Mouse (Mus musculus) heart, embryonic 10.5 days (tissue): ENCODE data around the gene Pon3. TPM values are rescaled to one million over a fixed set of nuclear protein-coding genes. Genes with fewer than 3 reads are reported as not detected.

Experiments used
- DNase-seq: peaks from one replicate; pipeline ENCODE4 v3.0.0-alpha.2; 2017; ENCODE audit warnings: low spot score
- H3K27ac ChIP-seq: fragments of 300-500 bp; sonication (generic); 2 replicates; pipeline ENCODE4 v1.5.1; 2016; ENCODE audit warnings: mild to moderate bottlenecking
- H3K27me3 ChIP-seq: fragments of 300-500 bp; sonication (generic); 2 replicates; pipeline ENCODE4 v1.6.1; 2016; ENCODE audit warnings: mild to moderate bottlenecking; ENCODE audit not compliant: poor library complexity, insufficient read depth, severe bottlenecking
- H3K36me3 ChIP-seq: fragments of 300-500 bp; sonication (generic); 2 replicates; pipeline ENCODE4 v1.6.1; 2016; ENCODE audit warnings: mild to moderate bottlenecking, moderate library complexity
- H3K4me1 ChIP-seq: fragments of 300-500 bp; sonication (generic); 2 replicates; pipeline ENCODE4 v1.6.1; 2016; ENCODE audit warnings: mild to moderate bottlenecking
- H3K4me3 ChIP-seq: fragments of 300-500 bp; sonication (generic); 2 replicates; pipeline ENCODE4 v1.5.1; 2016; ENCODE audit warnings: mild to moderate bottlenecking, moderate library complexity
- H3K9me3 ChIP-seq: fragments of 300-500 bp; sonication (generic); 2 replicates; pipeline ENCODE4 v1.6.1; 2016; ENCODE audit warnings: mild to moderate bottlenecking, moderate library complexity
- WGBS: fragments of 180-500 bp; shearing (Covaris S2); methylation state at CpG from one replicate; pipeline ENCODE4 v1.1.7; 2016; 5-methylcytosine and 5-hydroxymethylcytosine counted together
- polyA plus RNA-seq: library from polyadenylated mRNA; unstranded; fragments of >200 nt; fragmentation: Nextera tagmentation; extraction: Ambion mirVana; gene quantifications from 2 replicates; pipeline ENCODE4 v1.2.1, GENCODE M21; 2016

The Pon3 gene
- polyA plus RNA-seq, 1 experiment from 2014 or later: 24.6 TPM

DNA sequence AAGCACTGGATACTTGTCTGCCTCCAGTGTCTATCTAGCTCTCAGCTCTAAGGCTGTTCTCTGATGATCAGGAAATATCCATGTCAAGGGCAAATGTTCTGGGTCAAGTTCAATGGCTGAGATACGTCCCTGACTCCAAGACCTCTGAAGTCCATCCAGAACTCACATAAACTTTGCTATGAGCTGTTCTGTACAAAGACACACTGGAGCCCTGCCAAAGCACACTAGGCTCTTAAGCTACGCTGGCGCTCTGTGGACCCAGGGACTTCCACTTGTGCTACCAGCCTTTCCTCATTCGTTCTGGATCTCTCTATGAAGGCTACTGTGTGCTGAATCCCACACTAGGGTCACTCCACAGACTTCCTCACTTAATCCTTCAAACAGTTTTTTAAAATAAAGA lies 66.6 kb downstream of the Pon3 start:
- no peak overlapping the region for H3K27ac ChIP-seq
- no peaks in the 10 kb centered on the region for H3K27me3 ChIP-seq
- H3K4me1 ChIP-seq: peaks cover 10% of the 10 kb centered on the region; the same call in 1 of the 2 replicates
- H3K9me3 ChIP-seq: no peaks in the 10 kb centered on the region
- WGBS: 79% methylated on average over 4 of the region's 4 CpGs
- H3K4me3 ChIP-seq: no peak overlapping the region
- DNase-seq: no peak
- H3K36me3 ChIP-seq: no peaks in the 10 kb centered on the region

GRCm38 (mm10) chr6:5188938-5189337 lies 67.1 kb downstream of the Pon3 start:
- Histone ChIP-seq H3K4me1 (peaks cover 7% of the 10 kb centered on the region; the same call in 1 of the 2 replicates), H3K9me3 (no peaks in the 10 kb centered on the region), H3K27ac (no peak overlapping the region), H3K4me3 (no peak overlapping the region), H3K36me3 (no peaks in the 10 kb centered on the region), H3K27me3 (no peaks in the 10 kb centered on the region)
- WGBS: 70% methylated on average over 6 of the region's 6 CpGs
- no peak for DNase-seq

DNA sequence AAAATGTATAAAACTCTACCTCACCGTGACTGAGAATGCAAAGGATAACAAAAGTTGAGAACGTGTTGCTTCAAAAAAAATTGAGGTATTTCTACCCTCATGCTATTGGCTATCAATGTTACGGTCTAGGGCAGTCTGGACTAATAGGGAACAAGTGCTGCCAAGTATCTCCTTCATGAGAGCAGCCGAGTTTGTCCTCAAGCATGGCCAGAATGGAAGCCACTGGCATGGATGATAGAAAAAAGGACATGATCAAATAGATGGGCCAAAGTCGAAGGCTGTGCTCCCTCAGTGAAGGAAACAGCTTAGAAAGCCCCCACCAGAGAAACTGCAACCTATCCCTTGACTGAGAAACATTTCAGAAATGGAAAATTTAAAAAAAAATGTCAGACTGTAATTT lies 68.0 kb downstream of the Pon3 start:
- DNase-seq: no peak
- H3K36me3 ChIP-seq: no peaks in the 10 kb centered on the region
- H3K4me1 ChIP-seq: no peaks in the 10 kb centered on the region
- H3K27ac ChIP-seq: no peak overlapping the region
- 78% methylated on average over 5 of the region's 5 CpGs for WGBS
- H3K9me3 ChIP-seq: no peaks in the 10 kb centered on the region
- H3K4me3 ChIP-seq: no peak overlapping the region
- no peaks in the 10 kb centered on the region for H3K27me3 ChIP-seq

DNA sequence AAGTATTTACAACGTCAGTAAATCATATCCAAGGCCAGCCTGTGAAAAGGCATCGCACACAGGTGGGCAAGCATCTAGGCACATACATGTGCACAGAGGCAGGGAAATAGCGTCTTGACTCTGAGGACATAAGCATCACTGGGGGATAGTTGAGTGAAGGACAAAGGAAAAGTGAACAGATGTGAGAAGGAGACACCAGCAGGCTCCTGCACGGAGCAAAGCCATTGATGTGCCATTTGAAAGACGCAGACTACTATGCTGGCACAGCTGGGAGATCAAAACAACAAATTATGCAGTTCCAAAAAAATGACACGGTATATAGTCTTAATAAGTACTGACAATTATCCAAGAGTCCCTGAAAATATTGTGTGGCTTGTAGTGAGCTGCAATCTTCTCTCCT lies 68.5 kb downstream of the Pon3 start:
- Histone ChIP-seq H3K9me3 (no peaks in the 10 kb centered on the region), H3K4me1 (no peaks in the 10 kb centered on the region), H3K27me3 (no peaks in the 10 kb centered on the region), H3K36me3 (no peaks in the 10 kb centered on the region), H3K4me3 (no peak overlapping the region), H3K27ac (no peak overlapping the region)
- DNase-seq: no peak
- 87% methylated on average over 6 of the region's 6 CpGs for WGBS

GRCm38 (mm10) chr6:5186229-5186950 lies 69.7 kb downstream of the Pon3 start:
- H3K4me3 ChIP-seq: no peak overlapping the region
- 64% methylated on average over 7 of the region's 7 CpGs for WGBS
- no peaks in the 10 kb centered on the region for H3K27me3 ChIP-seq
- H3K27ac ChIP-seq: no peak overlapping the region
- H3K36me3 ChIP-seq: no peaks in the 10 kb centered on the region
- no peaks in the 10 kb centered on the region for H3K4me1 ChIP-seq
- no peak for DNase-seq
- H3K9me3 ChIP-seq: no peaks in the 10 kb centered on the region

- 78% methylated on average over 5 of the region's 5 CpGs for WGBS
- Histone ChIP-seq H3K36me3 (no peaks in the 10 kb centered on the region), H3K27ac (no peak overlapping the region), H3K9me3 (no peaks in the 10 kb centered on the region), H3K27me3 (no peaks in the 10 kb centered on the region), H3K4me1 (no peaks in the 10 kb centered on the region), H3K4me3 (no peak overlapping the region)
- DNase-seq: no peak
These were observed 75.4 kb downstream of the Pon3 start for GRCm38 (mm10) chr6:5180645-5181044.

- Histone ChIP-seq H3K9me3 (no peaks in the 10 kb centered on the region), H3K27ac (no peak overlapping the region), H3K4me1 (no peaks in the 10 kb centered on the region), H3K36me3 (no peaks in the 10 kb centered on the region), H3K27me3 (no peaks in the 10 kb centered on the region), H3K4me3 (no peak overlapping the region)
- DNase-seq: no peak
- 81% methylated on average over 6 of the region's 6 CpGs for WGBS
These were observed 76.9 kb downstream of the Pon3 start for GRCm38 (mm10) chr6:5179189-5179588.

DNA sequence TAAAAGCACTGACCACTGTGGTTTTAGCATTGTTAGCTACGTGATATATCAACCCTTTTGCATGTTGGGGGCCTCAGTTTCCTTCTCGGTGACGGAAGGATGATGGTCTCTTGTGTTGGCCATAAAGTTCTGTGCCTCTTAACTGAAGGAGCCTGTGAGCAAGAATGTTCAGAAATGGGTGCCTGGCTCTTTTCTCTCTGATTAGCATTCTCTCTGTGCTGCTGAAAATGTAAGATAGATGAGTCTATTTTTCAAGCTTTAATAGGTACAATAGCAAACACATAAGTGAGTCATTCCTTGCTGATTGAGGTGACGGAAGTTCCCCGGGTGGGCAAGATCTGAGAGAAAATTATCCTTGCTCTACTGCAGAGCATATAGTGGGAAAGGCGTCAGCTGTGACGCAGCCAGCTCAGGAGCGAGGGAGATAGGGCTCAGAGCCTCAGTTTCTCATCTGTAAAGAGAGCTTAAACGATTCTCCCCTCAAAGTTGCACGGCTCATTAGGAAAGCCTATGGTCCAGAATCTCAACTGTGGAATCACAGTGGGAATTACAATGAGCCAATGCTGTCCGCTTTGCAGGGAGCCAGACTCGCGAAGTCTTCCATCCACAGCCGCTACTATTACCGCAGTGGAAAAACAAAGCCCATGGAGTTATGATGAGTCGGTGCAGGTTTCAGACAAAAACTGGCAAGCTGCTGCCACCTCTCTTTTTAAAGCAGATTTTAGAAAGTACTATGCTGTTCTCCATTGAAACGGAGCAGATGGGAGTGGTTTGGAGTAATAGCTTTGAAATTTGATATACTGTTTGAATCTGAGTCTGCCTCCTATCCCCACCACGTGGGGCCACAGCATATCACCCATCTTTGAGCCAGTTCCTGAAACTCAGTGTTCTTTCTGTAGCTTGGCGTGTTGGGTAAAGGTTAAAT lies 77.9 kb downstream of the Pon3 start:
- Histone ChIP-seq H3K27ac (no peak overlapping the region), H3K4me3 (no peak overlapping the region), H3K4me1 (no peaks in the 10 kb centered on the region), H3K36me3 (no peaks in the 10 kb centered on the region), H3K27me3 (no peaks in the 10 kb centered on the region), H3K9me3 (no peaks in the 10 kb centered on the region)
- no peak for DNase-seq
- 61% methylated on average over 19 of the region's 19 CpGs for WGBS

- no peak overlapping the region for H3K4me3 ChIP-seq
- 88% methylated on average over 10 of the region's 10 CpGs for WGBS
- H3K27me3 ChIP-seq: no peaks in the 10 kb centered on the region
- no peaks in the 10 kb centered on the region for H3K9me3 ChIP-seq
- no peaks in the 10 kb centered on the region for H3K36me3 ChIP-seq
- DNase-seq: no peak
- H3K4me1 ChIP-seq: peaks cover 5% of the 10 kb centered on the region; the same call in 1 of the 2 replicates
- H3K27ac ChIP-seq: no peak overlapping the region
These were observed 81.8 kb downstream of the Pon3 start for GRCm38 (mm10) chr6:5174179-5174812.

DNA sequence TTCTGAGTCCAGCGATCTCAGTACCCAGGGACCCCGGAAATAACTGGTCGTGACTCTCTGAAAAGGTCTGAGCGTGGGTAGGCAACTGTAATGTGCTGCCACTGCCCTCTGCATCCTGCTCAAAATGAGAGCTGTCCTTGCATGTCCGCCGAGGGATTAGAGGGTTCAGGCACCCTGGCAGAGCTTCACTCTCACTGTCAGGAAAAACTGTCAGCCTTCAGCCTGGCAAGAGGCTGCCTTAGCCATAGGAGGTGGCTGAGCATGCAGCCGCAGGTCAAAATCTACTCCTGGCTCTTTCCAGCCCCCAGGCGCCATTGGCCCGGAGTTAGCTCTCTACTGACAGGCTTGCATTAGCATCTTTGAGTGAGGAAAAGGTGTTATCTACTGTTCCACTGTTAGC lies 83.5 kb downstream of the Pon3 start:
- Histone ChIP-seq H3K4me1 (peaks cover 7% of the 10 kb centered on the region), H3K4me3 (no peak overlapping the region), H3K27ac (no peak overlapping the region), H3K27me3 (no peaks in the 10 kb centered on the region), H3K9me3 (no peaks in the 10 kb centered on the region), H3K36me3 (no peaks in the 10 kb centered on the region)
- no peak for DNase-seq
- WGBS: 63% methylated on average over 9 of the region's 9 CpGs

- Histone ChIP-seq H3K27me3 (no peaks in the 10 kb centered on the region), H3K27ac (no peak overlapping the region), H3K4me1 (peaks cover 12% of the 10 kb centered on the region), H3K4me3 (no peak overlapping the region), H3K9me3 (no peaks in the 10 kb centered on the region), H3K36me3 (no peaks in the 10 kb centered on the region)
- WGBS: 84% methylated on average over 4 of the region's 4 CpGs
- no peak for DNase-seq
These were observed 84.7 kb downstream of the Pon3 start for GRCm38 (mm10) chr6:5171418-5171817.
